Mouse (Mus musculus) ES-E14 (cell line): ENCODE results near the gene S100a5.

Source experiments
- HCFC1 ChIP-seq: IDR thresholded peaks from 2 replicates; pipeline ENCODE4 v1.6.1; 2012; ENCODE audit warnings: low read length, inconsistent platforms, borderline replicate concordance; ENCODE audit not compliant: insufficient read depth
- MAFK ChIP-seq: IDR thresholded peaks from 2 replicates; pipeline ENCODE4 v1.6.1; 2014; ENCODE audit warnings: mild to moderate bottlenecking, low read depth, low read length, inconsistent platforms; ENCODE audit not compliant: insufficient read depth
- ZC3H11A ChIP-seq: IDR thresholded peaks from 2 replicates; pipeline ENCODE4 v1.6.1; 2012; ENCODE audit warnings: low read depth, mild to moderate bottlenecking, inconsistent platforms, low read length, borderline replicate concordance
- ZNF384 ChIP-seq: IDR thresholded peaks from 2 replicates; pipeline ENCODE4 v1.6.1; 2012; ENCODE audit warnings: low read depth, low read length, inconsistent platforms

- TF ChIP-seq ZC3H11A (no peak), MAFK (no peak), ZNF384 (no peak), HCFC1 (no peak)
Measured at GRCm38 (mm10) chr3:90640981-90641380, 32.7 kb downstream of the S100a5 start.
